Mouse (Mus musculus): ENCODE results near the gene Zdhhc18.

The Zdhhc18 gene

DNA sequence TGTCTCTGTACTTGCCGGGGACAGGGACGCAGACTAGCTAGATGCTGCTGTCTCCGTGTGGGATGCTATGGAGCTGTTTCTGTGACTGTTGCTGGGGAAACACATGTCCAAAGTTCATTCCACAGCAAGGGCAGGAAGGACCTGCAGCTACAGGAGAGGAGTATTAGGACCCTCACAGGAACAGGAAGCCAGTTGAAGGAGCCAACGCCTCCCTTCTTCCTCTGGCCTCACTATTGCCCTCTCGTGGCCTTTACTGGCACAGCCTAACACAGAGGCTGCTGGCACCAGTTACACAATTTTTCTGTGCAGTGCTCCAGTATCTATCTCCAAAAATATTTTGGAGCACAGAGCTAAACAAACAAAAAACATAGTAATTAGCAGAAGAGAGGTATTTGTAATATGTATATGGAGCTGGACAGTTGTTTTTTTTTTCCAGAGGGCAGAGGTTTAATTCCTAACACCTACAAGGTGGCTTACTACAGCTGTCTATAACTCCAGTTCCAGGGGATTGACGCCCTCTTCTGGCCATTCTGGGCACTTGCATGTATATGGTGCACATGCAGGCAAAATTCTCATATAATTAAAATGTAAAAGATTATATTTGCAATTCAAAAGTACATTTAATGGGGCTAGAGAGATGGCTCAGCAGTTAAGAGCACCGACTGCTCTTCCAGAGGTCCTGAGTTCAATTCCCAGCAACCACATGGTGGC is at the start of gene Zdhhc18:
Gene Zdhhc18 (minus strand): TSS at position 166 of the 711 bp plus-strand sequence.
- DNase-seq (ENCODE audit: low spot score in 2 of 2) = peak; percentile 71 to 82

DNA sequence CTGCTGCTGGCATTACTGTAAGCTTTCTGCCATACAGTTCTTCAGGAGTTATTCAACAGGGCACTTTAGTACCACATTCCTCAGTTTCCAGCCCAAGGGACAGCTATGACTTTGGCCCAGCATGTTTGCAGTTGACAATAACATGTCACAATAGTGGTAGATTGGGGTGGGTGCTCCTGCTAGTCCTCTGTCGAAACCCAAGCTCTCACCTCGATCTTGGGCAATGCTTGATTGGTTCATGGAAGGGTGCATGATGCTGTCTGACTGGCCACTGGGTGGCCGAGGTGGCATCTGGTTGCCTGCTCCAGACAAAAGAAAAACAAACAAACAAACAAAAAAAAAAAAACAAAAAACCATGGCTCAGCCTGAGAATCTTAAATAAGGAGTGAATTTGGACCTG is 45.4 kb upstream of the Zdhhc18 start:
- DNase-seq (ENCODE audit: low spot score in 2 of 2) = no peak

DNA sequence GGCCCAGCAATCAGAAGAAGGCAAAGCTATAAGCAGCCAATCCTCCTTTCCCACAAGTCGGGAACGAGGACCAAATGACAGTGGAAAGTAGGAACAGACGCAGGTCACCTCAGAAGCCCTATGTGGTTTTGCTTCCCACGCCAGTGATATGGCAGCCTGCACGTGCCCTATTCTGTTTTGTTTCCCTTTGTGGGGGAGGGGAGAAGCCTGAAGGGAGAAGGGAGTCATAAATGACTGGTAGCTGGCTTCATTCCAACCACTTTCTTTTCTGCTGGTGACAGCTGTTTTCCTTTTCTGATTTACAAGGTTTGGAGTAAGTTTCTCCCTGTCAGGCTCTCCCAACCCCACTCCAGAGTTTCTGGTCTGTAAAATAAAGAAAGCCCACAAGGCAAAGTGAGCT is 40.3 kb upstream of the Zdhhc18 start:
- no peak for DNase-seq (ENCODE audit: low spot score in 2 of 2)

DNA sequence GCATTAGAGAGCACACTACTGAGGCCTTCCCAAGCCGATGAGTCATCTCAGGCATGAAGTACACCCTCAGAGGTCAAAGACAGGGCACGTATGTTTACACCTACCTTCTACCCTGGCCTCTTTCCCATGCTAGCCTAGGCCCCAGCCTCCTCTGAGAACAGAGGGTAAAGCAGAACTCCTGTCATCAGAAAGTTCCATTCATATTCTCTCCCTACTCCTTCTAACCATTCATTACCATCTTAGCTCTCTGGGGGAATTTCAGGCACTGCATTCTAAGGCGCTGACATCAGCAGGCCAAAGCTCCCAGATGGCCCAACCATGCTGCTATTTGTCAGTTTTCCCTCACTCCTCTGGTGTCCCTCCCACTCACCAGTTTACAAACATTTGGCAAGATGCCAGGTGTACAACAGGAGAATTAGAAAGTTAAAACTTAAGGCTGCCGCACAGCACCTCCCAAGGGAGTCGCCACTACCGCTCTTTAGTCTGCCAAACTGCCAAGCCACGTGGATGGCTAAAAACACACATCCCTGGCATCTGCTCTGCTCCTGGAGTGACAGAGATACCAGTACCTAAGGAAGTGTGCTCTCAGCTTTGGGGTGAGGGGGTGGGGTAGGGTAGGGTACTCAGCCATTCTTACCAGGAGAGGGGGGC is 38.6 kb upstream of the Zdhhc18 start:
- no peak for DNase-seq (ENCODE audit: low spot score in 2 of 2)

DNA sequence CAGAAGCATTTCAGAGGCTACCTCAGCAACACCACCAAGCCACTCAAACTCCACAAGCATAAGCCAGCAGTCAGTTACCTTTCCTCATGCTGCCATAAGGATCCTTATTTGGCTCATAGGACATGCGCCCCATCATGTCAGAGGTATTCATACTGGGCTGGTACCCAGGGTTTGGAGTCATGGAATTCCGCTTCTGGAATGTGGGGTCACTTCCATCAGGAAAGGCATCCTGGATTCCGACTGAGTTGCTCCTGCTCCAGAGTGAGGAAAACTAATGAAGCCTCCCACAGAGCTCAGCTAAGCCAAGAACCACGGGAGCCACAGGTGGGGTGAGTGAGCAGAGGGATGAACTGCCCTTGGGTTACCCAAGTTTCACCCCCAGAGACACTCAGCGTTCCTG is 37.2 kb upstream of the Zdhhc18 start:
- DNase-seq (ENCODE audit: low spot score in 2 of 2) = no peak

DNA sequence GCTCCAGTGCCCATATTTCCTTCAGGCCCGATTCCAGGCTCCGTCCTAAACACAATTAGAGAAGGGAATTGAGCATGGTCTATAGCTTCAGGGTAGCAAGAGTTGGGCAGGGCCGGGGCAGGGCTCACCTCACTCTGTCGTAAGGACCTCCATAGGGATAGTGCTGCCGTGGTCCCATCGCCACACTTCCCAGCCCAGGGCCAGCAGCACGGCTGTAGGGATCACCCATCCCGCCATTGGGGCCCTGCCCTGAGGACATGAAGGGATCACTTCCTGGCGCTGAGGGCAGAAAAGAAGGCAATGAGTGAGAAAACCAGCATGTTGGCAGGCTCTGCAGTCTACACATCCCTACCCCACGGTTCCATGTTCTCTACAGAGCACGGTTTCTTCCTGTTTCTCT is 36.6 kb upstream of the Zdhhc18 start:
- DNase-seq (ENCODE audit: low spot score in 2 of 2) = no peak

DNA sequence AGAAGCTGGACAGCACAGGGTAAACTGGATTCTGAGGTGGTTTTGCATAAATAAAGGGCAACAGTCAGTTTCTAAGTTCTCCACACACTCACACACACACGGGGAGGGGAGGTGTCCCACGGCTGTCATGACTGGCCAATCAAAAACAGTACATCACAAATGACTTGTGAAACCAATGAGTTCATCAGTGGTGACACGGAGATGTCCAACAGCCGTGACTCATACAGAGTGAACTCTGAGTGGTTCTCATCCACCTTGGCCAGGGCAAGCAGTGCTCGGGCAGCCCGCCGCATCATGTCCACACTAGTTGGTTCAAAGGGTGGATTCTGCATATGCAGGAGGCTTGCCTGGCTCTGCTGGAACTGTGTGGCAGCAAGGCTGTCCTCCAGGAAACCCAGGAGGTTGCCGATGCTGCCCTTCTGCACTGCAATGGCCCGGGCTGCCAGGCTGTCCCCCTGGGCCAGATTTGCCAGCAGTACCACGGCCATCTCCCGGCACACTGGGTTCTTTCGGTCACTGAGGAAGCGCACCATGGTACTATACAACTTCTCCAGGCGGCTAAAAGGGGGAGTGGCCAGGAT is 30.3 kb upstream of the Zdhhc18 start:
- no peak for DNase-seq (ENCODE audit: low spot score in 2 of 2)

DNA sequence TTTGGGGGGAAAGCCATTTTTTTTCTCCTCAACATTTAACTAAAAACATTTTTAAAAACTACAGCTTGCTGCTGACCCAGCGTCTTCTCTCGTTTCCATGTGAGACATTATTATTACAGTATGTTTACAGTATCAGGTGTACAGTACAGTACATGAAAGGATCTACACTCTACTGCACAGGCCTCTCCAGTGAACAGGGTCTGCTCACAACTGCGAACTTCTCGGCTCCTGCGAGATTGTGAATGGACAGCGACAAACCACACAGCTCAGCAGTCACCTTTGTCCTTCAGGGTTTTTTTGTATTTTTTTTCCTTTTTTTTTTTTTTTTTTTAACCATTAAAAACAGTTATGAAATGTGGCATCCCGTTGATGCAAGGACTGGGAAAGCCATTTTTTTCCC is 29.7 kb upstream of the Zdhhc18 start:
- no peak for DNase-seq (ENCODE audit: low spot score in 2 of 2)

DNA sequence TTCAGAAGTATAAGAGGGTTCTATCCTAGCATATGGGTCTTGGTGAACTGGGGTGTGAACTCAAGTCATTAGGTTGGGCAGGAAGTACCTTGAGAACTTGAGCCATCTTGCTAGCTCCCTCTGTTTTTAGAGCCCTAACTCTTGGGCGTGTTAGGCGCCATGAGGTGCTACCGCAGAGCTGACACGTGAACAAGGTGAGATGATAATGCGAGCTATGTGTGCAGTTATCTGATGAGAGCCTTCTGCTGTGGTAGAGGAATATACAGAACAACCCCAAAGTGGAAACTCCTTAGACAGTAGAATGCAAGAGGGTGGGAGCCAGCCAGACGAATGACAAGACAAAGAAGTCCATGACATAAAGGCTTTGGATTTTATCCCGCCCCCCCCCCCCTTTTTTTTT is 27.3 kb upstream of the Zdhhc18 start:
- DNase-seq (ENCODE audit: low spot score in 2 of 2) = no peak

DNA sequence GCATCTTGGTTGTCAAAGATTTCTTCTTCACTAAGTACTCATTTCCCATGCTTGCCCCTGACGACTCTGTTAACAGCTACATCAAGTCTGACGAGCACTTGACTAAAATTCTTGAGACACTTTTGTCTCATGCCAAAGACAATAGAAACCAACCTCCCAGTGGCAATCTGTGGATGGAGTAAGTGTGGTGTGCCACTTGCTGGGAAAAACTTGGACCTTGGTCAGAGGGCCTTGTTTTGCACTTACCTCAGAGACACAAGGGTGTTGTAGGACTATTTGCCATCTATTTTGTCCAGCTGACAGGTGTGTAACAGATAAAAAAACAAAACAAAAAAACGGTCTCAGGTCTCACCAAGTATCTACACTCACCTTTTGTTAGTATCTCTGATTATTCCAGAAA is 26.2 kb upstream of the Zdhhc18 start:
- no peak for DNase-seq (ENCODE audit: low spot score in 2 of 2)

DNA sequence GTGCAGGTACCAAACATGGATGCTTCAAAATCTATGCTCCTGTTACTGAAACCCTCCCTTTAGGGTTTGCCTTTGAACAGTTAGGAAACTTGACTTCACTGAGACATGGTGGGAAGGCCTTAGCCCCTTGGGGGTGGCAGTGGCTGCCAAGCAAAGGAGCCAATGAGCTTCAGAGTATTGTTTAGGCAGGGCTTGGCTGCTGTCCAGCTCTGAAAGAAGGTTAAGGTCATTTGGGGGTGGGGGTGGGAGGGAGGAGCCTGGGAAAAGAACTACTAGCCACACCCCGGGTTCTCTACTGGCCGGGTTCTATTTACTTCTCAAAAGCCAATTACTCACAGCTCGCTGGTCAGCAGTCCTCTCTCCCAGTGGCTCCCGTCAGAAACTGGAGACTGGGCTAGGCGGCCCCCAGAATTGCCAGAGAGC is 25.7 kb upstream of the Zdhhc18 start:
- DNase-seq (ENCODE audit: low spot score in 2 of 2) = no peak

DNA sequence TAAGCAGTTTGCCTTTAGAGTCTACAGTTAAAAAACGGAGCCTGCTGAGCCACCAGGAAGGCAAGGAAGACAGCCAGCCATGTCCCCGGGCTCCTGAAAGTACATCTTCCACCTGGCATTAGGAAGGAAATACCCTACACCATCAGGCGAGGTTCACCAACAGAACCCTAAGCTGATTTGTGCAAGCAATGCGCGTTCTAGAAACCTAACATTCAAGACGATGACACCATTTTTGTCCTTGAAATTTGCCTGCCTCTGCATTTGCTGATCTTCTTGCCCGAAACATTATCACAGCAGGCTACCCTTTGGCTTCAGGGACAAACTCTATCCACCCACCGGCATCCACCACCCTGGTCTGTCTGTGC is 24.4 kb upstream of the Zdhhc18 start:
- no peak for DNase-seq (ENCODE audit: low spot score in 2 of 2)

DNA sequence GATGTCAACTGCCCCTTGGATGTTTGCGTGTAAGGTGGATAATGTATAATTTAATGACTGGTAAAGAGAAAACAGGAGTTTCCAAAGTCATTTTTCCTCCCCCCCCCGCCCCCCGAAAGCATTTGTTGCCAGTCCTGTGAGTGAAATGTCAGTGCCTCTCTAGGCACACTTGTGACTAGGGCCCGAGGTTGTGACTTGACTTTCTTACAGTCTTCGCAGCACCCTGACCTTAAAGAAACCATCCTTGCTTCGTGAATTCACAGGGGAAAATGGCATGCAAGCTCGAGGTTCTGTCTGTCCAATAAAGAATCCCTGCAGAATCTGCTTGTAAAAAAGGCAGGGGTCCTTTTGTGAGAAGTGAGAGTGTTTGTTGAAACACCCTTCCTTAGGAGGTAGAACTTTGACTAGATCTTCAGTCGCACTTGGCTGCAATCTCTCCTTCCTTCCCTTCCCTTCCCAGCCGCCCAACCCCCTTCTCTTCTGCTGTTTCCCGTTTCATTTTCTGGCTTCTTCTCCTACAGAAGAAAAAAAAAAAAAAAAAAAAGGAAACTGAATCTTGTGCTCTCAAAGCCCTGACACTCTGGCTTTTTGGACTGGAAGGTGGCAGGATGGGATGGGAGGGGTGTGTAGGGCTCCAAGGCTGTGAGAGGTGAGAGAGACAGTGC is 23.8 kb upstream of the Zdhhc18 start:
- no peak for DNase-seq (ENCODE audit: low spot score in 2 of 2)

DNA sequence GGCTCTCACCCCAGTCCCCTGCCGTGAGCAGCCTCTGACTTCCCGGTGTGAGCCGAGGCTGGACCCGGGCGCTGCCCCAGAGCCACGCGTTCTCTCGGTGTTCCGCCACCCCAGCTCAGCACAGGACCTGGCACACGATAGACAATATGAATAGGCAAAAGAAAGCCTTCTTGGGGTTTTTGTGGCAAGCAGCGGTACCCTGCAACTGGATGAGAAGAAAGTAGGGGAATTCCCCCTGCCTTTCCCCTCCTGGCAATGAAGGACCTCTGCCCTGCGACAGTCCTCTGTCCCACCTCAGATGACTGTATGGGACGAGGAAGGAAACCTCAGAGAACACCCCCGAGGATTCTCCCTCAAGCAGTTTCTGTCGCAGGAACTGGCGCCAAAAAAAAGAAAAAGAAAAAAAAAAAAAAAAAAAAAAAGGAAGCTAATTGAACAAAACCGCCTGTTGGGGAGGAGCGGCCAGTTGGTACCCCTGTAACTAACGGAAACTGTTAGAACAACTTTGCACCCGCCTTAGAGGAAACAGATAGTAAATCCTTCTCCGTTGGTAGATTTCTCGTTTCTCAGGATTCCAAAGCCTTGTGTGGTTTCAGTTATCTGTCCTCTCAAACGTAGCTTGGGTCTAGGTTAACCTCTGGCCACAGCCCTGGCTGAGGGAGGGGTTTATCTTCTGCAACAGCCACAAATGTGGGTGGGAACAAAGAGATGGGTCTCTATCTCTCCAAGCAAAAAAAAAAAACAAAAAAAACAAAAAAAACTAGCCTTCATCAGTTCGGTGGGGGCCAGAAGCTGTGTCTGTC is 23.1 kb upstream of the Zdhhc18 start:
- DNase-seq (ENCODE audit: low spot score in 2 of 2) = no peak

DNA sequence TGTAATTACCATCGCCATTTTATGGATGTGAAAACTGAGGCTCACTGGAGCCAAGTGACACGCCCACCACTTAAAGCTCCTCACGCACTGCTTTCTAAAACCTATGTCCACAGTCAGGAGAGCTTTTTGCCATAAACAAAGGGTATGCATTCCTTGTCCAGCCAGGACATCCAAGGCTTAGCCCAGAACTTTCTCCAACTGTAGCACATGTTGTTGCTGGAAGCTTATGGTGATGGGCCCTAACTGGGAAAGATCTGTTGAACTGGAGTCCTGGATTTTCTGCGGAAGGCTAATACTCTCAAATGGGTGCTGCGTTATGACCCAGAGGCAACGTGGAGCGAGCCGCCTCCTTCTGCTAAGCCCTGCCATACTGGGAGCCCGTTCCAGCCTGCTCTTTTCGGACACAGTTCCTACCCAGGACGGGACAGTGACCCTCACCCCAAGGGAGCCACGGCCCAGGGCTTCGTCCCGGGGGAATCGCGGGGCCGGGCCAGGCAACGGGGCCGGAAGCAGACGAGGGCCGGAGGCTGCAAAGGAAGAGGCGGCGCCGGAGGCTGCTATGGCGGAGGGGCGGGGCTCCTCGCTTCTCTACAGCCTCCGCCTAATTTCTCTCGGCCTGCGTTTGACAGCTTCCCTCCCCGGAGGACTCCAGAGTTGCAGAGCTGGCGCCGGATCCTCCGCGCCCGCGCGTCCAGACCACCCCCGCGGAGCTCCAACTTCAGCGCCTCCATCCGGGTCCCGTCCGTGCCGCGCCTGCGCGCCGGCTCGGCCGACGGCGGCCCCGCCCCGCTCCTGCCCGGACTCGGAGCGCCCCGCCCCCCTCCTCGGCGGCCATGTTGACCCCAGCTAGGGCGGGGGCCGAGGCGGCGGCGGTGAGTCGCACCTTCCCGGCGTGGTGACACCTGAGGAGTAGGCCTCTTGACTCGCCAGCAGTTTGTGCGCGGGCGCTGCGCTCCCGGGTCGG is 22.2 kb upstream of the Zdhhc18 start, which contains the start of gene Pigv:
Gene Pigv (minus strand): TSS at position 767 of the 964 bp plus-strand sequence.
- DNase-seq (ENCODE audit: low spot score in 2 of 2) = peak; percentile 85 to 92

DNA sequence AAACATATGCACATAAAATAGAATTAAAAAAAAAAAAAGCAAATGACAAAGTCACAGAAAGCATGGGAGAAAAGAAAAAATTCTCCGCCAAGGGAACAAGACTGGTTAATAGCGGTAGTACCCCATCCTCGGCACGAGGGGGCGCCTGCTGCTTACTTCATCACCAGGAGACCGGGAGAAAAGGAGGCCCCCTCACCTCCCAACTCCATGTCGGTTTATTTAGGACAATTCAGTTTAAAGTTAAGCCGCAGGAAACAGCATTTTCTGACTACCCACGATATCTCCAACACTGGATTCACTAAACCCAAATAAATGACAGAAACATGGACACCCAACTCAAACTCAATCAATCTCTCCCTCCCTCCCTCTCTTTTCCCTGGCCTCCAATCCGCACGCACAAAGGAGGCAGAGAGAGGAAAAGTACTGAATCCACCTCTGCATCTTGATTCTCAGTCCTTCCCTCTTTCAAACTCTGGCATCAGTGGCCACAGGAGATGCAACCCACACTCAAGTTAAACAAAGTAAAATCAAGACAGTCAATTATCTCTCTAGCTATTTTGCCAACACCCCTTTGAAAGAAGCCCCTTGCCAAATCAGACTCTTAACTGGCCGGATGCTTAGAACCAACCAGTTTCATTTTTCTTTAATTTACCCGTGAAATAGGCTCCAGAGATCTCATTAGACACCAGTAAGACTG is 21.4 kb upstream of the Zdhhc18 start:
- DNase-seq (ENCODE audit: low spot score in 2 of 2) = peak; percentile 66 to 76

DNA sequence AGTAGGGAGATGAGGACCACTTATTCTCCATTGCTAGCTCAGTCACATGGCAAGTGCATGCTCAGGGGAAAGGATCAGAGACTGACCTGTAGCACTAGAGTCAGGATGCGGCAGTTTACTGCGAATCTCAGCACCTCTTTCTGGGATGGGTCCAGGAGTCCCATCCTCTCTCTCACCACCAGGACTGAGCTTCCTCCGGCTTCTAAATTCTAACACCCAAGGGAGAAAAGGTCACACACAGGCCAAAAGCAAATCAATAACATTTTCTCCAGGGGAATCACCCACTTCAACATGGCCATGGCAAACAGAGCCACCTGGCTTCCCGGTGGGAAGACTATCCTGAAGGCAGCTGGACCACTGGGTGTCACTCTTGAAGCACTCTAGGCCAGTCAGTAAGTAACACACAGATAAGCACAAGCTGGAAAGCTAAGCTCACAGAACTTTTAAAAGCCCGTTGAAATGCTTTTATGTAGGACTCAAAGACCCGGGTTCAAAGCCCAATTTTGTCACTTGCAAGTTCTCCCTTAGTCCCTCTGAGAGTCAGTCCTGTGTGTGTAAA is 19.8 kb upstream of the Zdhhc18 start:
- no peak for DNase-seq (ENCODE audit: low spot score in 2 of 2)

DNA sequence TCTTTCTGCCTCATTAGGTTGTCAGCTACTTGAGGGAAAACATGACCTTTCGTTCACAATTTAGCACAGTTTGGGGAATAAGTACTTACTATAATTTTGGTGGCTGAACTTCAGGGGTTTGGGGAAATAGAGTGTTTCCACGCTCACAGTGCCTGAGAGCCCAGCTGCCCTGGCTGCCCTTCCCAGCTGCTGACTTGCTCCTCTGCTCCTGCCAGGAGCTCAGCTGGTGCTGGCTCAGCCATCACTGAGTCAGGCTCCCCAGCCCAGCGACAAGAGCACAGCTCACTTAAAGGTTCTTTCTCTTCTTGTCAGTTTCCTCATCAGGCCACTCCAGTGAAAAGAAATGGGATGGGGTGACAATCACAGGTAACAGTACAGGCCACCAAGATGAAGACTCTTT is 18.6 kb upstream of the Zdhhc18 start:
- no peak for DNase-seq (ENCODE audit: low spot score in 2 of 2)

DNA sequence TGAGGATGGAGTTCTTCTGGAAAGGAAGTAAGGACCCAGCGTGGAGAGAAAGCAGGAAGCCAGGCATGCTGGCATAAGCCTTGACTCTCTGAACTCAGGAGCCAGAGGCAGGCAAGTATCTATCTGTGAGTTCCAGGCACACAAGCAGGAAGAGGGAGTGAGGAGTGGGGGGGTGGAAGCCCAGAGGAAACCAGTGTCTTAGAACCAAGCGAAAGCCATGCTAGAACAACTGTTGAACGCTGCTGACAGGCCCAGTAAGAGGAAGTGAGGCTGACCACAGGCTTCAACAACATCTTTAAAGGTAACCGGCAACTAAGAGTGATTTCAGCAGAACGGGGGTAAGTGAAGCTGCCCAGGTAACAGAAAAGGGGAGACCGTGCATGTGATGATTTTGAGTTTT is 16.2 kb upstream of the Zdhhc18 start:
- DNase-seq (ENCODE audit: low spot score in 2 of 2) = no peak

DNA sequence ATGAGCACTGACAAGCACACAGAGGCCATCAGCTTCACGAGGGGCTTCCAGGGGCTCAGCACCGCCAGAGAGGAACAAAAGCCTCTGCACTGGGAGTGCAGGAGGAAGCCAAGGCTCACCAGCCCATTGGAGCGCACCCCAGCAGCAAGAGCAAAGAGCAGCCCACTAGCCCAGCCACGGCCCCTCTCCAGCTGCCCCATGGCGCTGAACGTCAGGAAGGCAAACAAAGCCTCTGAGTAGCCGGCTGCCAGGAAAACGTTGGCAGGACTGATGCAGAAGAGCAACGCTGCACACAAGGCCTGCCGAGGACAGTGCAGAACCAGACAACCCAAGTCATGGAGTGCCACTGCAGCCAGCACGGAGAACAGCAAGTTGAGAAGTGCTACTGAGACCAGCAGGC is 15.2 kb upstream of the Zdhhc18 start:
- DNase-seq (ENCODE audit: low spot score in 2 of 2) = no peak
